Mouse (Mus musculus): ENCODE measurements at regions not wholly inside any gene's neighbourhood (a gene's known extent, or its start where the extent isn't known, plus 50 kb on each side); places are given as distances from the start of the nearest gene placed in this dataset.

DNA sequence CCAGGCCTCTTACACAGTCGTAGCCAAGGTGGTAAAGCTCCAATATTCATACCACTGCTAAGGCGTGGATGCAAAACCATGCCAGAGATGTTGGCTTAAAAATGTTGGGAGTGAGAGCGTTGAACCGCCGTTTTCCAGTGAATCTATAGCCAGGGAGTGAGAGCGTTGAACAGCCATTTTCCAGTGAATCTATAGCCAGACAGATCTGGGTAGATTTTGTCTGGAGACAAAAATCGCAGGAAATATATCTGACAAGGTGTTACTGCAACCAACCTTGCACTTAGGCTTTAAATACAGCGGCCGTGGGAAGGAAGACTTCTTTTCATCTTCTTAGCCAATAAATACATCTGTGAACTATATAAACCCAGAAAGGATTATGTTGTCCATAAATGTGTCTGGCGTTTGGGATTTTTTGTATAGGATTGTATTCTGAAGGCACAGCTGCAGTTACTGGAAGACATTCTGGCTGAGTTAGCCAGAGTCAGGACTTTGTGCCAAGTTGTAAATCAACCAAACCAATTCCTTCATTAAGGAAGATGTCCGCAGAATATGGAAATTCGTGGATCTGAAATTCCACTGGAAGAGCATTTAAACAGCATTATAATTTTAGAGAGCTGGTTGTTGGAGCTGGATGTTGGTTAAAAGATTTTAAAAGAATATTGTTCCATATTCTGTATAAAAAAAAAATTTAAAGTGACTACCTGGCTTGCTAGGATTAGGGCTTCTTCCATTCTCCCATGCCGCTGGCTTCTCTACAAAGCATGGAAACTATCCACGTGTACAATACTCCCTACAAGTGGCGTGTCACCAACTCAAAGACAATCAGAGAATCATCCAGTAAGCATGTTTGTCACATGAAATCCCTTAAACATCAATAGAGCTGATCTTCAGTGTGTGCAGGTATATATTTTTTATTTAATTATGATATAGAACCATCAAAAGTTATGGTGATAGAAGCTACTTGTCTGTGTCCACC is 75.8 kb upstream of the Cpm start:
- Histone ChIP-seq H3K9ac (ENCODE audit: low read length) (no peak overlapping the region), H3K9me3 (ENCODE audit: control insufficient read depth, low read length) (no peaks in the 10 kb centered on the region), H3K4me2 (ENCODE audit: low read depth, severe bottlenecking) (no peak overlapping the region), H3K4me1 (ENCODE audit: control insufficient read depth, insufficient read depth, low read length) (peaks cover 2% of the 10 kb centered on the region; the same call in 1 of the 2 replicates), H3K36me3 (ENCODE audit: control insufficient read depth, insufficient read depth, low read length) (no peaks in the 10 kb centered on the region), H3K27ac (replicated peaks; ENCODE audit: low read depth, low read length) (no peak overlapping the region), H3K4me3 (ENCODE audit: low read depth, low read length) (no peak overlapping the region), H3K27me3 (ENCODE audit: control insufficient read depth, insufficient read depth, low read length) (no peaks in the 10 kb centered on the region)
- ATAC-seq (ENCODE audit: insufficient number of reproducible peaks, low FRiP score, low TSS enrichment, low read depth) (no peak), DNase-seq (ENCODE audit: low spot score) (no peak)
- WGBS: 73% methylated on average over 15 of the region's 15 CpGs

DNA sequence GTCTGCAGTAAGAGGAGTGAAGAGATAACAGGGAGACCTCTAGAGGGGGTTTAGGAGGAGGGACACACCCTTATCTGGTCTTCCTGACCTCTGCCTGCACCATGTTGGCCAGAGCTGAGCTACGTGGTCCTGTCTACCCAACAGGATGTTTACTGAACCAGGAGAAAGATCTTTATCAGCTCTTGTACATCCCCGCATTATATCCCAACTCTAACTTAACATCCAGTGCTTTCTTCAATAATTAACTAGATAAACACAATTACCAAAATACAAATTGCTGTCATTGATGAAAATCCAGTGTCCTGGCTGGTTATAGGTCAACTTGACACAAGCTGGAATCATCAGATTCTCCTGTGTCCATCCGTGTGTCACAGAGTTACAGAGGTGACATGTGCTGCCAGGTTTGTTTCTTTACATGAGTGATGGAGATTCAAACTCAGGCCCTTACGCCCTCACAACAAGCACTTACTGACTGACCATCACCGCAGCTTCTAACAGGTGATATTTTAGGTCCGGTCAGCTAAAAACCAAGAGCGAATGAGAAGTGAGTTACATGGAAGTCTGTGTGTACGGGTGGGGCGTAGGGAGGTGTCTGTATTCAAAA is 77.1 kb upstream of the Cpm start:
- H3K9me3 ChIP-seq (ENCODE audit: control insufficient read depth, low read length): no peaks in the 10 kb centered on the region
- H3K36me3 ChIP-seq (ENCODE audit: control insufficient read depth, insufficient read depth, low read length): no peaks in the 10 kb centered on the region
- no peaks in the 10 kb centered on the region for H3K27me3 ChIP-seq (ENCODE audit: control insufficient read depth, insufficient read depth, low read length)
- 91% methylated on average over 9 of the region's 9 CpGs for WGBS
- peaks cover 2% of the 10 kb centered on the region; the same call in 1 of the 2 replicates for H3K4me1 ChIP-seq (ENCODE audit: control insufficient read depth, insufficient read depth, low read length)
- DNase-seq (ENCODE audit: low spot score): no peak
- H3K9ac ChIP-seq (ENCODE audit: low read length): no peak overlapping the region
- H3K27ac ChIP-seq (replicated peaks; ENCODE audit: low read depth, low read length): no peak overlapping the region
- no peak overlapping the region for H3K4me2 ChIP-seq (ENCODE audit: low read depth, severe bottlenecking)
- H3K4me3 ChIP-seq (ENCODE audit: low read depth, low read length): no peak overlapping the region
- no peak for ATAC-seq (ENCODE audit: insufficient number of reproducible peaks, low FRiP score, low TSS enrichment, low read depth)

DNA sequence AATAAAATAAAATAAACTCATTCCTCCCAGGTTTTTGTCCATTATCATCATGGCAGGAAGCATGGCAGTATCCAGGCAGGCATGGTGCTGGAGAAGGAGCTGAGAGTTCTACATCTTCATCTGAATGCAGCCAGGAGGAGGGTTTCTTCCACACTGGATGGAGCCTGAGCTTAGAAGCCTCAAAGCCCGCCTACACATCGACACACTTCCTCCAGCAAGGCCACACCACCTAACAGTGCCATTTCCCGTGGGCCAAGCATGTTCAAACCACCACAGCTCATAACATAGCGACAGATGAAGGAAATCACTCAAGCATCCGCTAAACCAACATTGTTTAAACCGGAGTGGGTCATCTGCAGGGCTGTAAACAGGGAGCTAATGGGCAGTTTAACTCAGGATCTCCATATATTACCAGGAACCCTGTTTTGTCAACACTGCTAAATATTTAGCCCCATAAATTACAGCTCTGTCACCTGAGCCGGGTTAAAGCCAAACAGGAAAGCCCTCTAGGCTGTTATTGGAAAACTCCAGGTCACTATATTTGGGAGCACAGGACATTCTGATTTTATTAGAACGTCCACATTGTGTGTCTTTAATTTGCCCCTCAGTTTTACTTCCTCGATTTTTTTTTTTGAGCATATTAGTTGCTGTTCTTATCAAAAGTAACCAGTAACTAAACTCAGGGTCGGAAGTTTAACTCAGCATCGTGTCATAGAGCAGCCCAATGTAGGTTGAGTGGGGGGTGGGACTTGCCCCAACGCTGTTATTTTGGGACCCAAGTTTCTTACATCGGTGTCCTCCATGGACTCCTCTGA is 77.9 kb upstream of the Cpm start:
- DNase-seq (ENCODE audit: low spot score) (no peak), ATAC-seq (ENCODE audit: insufficient number of reproducible peaks, low FRiP score, low TSS enrichment, low read depth) (no peak)
- no peak overlapping the region for H3K4me2 ChIP-seq (ENCODE audit: low read depth, severe bottlenecking)
- H3K9me3 ChIP-seq (ENCODE audit: control insufficient read depth, low read length): no peaks in the 10 kb centered on the region
- WGBS: 49% methylated on average over 13 of the region's 13 CpGs
- H3K4me3 ChIP-seq (ENCODE audit: low read depth, low read length): no peak overlapping the region
- H3K36me3 ChIP-seq (ENCODE audit: control insufficient read depth, insufficient read depth, low read length): no peaks in the 10 kb centered on the region
- no peak overlapping the region for H3K9ac ChIP-seq (ENCODE audit: low read length)
- H3K27me3 ChIP-seq (ENCODE audit: control insufficient read depth, insufficient read depth, low read length): no peaks in the 10 kb centered on the region
- peak overlapping the region; percentile 9; the same call in 1 of the 2 replicates for H3K27ac ChIP-seq (replicated peaks; ENCODE audit: low read depth, low read length)
- peaks cover 2% of the 10 kb centered on the region; the same call in 1 of the 2 replicates for H3K4me1 ChIP-seq (ENCODE audit: control insufficient read depth, insufficient read depth, low read length)

DNA sequence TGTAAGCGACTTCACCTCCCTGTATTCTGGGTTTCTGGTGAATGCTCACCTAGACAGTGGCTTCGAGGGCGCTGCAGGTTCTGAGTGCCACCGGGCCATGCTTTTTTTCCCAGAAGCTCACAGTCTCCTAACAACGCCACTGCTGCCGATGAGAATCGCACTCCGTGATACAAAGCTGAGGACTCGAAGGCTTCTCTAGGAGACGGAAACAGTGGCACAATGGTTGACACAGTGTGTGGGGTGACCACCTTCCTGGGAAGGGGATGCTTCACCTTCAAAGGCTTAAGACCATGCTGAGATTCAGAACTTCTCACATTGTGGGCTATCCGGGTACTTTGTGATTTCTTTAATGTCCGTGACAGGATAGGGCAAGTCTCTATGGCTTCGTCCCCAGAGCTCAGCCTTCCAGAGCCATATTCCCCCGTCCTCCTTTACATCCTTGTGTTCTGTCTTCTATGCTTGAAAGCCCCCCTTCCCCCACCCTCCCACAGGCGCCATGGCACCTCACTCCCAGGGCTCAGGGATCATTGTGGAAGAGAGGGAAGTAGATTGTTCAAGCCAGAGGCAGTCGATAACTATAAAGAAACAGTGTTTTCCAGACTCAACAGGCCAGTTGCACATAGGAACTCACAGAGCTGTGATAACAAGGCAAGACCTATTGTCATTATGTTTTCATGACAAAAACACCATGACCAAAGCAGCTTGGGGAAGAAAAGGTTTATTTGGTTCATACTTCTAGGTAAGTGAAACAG is 79.3 kb upstream of the Cpm start:
- no peak for DNase-seq (ENCODE audit: low spot score)
- no peak overlapping the region for H3K4me2 ChIP-seq (ENCODE audit: low read depth, severe bottlenecking)
- H3K4me1 ChIP-seq (ENCODE audit: control insufficient read depth, insufficient read depth, low read length): peaks cover 2% of the 10 kb centered on the region; the same call in 1 of the 2 replicates
- no peaks in the 10 kb centered on the region for H3K36me3 ChIP-seq (ENCODE audit: control insufficient read depth, insufficient read depth, low read length)
- H3K27me3 ChIP-seq (ENCODE audit: control insufficient read depth, insufficient read depth, low read length): no peaks in the 10 kb centered on the region
- WGBS: 95% methylated on average over 16 of the region's 16 CpGs
- H3K27ac ChIP-seq (replicated peaks; ENCODE audit: low read depth, low read length): no peak overlapping the region
- H3K9ac ChIP-seq (ENCODE audit: low read length): no peak overlapping the region
- ATAC-seq (ENCODE audit: insufficient number of reproducible peaks, low FRiP score, low TSS enrichment, low read depth): no peak
- no peaks in the 10 kb centered on the region for H3K9me3 ChIP-seq (ENCODE audit: control insufficient read depth, low read length)
- H3K4me3 ChIP-seq (ENCODE audit: low read depth, low read length): no peak overlapping the region

DNA sequence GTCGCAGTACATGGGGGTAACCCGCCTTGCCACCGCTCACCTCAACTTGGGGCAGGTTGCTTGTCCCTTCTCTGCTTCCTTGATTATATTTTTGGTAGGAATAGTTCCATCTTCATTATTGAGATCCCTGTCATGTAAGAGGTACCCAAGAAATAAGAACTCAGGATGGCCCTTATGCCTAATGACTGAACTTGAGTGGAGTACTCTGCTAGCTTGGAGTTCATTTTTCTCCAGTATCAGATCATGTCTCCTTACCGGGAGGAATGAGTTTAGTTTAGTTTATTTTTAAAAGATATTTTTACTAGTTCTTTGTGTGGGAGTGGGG is 79.8 kb upstream of the Cpm start:
- H3K9ac ChIP-seq (ENCODE audit: low read length): no peak overlapping the region
- no peaks in the 10 kb centered on the region for H3K9me3 ChIP-seq (ENCODE audit: control insufficient read depth, low read length)
- ATAC-seq (ENCODE audit: insufficient number of reproducible peaks, low FRiP score, low TSS enrichment, low read depth): no peak
- no peak overlapping the region for H3K27ac ChIP-seq (replicated peaks; ENCODE audit: low read depth, low read length)
- WGBS: 95% methylated on average over 4 of the region's 4 CpGs
- H3K36me3 ChIP-seq (ENCODE audit: control insufficient read depth, insufficient read depth, low read length): no peaks in the 10 kb centered on the region
- no peaks in the 10 kb centered on the region for H3K27me3 ChIP-seq (ENCODE audit: control insufficient read depth, insufficient read depth, low read length)
- peaks cover 2% of the 10 kb centered on the region; the same call in 1 of the 2 replicates for H3K4me1 ChIP-seq (ENCODE audit: control insufficient read depth, insufficient read depth, low read length)
- no peak overlapping the region for H3K4me2 ChIP-seq (ENCODE audit: low read depth, severe bottlenecking)
- H3K4me3 ChIP-seq (ENCODE audit: low read depth, low read length): no peak overlapping the region
- DNase-seq (ENCODE audit: low spot score): no peak

DNA sequence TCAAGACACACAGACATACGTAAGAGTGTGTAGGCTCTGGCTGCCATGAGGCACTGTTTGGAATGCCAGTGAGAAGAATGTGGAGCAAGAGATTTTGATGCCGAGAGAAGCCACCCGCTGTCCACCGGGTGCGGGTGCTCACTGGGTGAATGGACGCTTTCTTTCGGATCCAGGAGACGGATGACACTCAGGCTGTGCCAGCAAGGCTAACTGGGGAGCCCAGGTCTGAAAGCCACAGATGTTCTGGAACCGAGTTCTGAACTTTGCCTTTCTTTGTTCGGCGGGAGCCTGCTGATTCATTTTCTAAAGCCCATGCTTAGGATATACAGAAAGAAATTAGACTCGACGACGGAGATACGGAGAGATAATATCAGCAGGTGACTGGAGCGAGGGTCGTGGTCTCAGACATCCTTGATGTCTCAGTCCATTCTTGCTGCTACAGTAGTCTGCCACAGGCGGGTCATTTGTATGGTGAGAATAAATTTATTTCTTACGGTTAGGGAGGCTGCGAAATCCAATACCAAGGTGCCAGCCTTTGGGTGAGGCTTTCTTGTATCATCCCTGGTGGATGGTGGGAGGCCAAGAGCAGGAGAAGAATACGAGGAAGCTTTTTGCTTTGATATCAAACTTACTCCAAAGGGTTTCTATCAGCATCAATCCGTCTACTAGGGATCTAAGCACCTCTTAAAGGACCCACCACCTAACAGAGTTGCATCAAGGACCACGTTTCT is 80.4 kb upstream of the Cpm start:
- Histone ChIP-seq H3K4me2 (ENCODE audit: low read depth, severe bottlenecking) (no peak overlapping the region), H3K36me3 (ENCODE audit: control insufficient read depth, insufficient read depth, low read length) (no peaks in the 10 kb centered on the region), H3K9ac (ENCODE audit: low read length) (no peak overlapping the region), H3K4me1 (ENCODE audit: control insufficient read depth, insufficient read depth, low read length) (peaks cover 2% of the 10 kb centered on the region; the same call in 1 of the 2 replicates), H3K4me3 (ENCODE audit: low read depth, low read length) (no peak overlapping the region), H3K9me3 (ENCODE audit: control insufficient read depth, low read length) (no peaks in the 10 kb centered on the region), H3K27ac (replicated peaks; ENCODE audit: low read depth, low read length) (no peak overlapping the region), H3K27me3 (ENCODE audit: control insufficient read depth, insufficient read depth, low read length) (no peaks in the 10 kb centered on the region)
- 95% methylated on average over 23 of the region's 23 CpGs for WGBS
- no peak for ATAC-seq (ENCODE audit: insufficient number of reproducible peaks, low FRiP score, low TSS enrichment, low read depth)
- DNase-seq (ENCODE audit: low spot score): no peak

DNA sequence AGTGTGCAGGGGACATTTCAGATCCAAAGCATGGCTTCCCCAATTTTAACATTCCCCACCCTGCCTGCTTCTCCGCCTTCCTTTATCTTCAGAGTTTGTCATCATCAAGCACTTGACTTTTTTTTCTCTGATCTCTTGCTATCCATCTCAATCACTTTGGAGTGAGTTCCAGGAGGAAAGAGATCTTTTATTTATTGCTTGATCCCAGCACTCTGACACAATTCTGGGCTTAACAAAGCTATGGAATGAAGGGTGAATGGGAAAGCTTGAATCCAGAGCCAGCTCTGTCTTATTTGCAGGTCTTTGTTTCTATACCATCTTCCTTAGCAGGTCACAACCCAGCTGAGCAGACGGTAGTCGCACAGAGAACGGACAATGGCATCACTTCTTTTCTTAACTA is 81.0 kb upstream of the Cpm start:
- Histone ChIP-seq H3K4me2 (ENCODE audit: low read depth, severe bottlenecking) (no peak overlapping the region), H3K27me3 (ENCODE audit: control insufficient read depth, insufficient read depth, low read length) (no peaks in the 10 kb centered on the region), H3K36me3 (ENCODE audit: control insufficient read depth, insufficient read depth, low read length) (no peaks in the 10 kb centered on the region), H3K9me3 (ENCODE audit: control insufficient read depth, low read length) (no peaks in the 10 kb centered on the region), H3K4me1 (ENCODE audit: control insufficient read depth, insufficient read depth, low read length) (peaks cover 2% of the 10 kb centered on the region; the same call in 1 of the 2 replicates), H3K9ac (ENCODE audit: low read length) (no peak overlapping the region), H3K4me3 (ENCODE audit: low read depth, low read length) (no peak overlapping the region), H3K27ac (replicated peaks; ENCODE audit: low read depth, low read length) (no peak overlapping the region)
- ATAC-seq (ENCODE audit: insufficient number of reproducible peaks, low FRiP score, low TSS enrichment, low read depth) (no peak), DNase-seq (ENCODE audit: low spot score) (no peak)
- WGBS: 95% methylated on average over 4 of the region's 4 CpGs
